Mouse (Mus musculus): Measurements from ENCODE around the gene Thra.

The Thra gene

DNA sequence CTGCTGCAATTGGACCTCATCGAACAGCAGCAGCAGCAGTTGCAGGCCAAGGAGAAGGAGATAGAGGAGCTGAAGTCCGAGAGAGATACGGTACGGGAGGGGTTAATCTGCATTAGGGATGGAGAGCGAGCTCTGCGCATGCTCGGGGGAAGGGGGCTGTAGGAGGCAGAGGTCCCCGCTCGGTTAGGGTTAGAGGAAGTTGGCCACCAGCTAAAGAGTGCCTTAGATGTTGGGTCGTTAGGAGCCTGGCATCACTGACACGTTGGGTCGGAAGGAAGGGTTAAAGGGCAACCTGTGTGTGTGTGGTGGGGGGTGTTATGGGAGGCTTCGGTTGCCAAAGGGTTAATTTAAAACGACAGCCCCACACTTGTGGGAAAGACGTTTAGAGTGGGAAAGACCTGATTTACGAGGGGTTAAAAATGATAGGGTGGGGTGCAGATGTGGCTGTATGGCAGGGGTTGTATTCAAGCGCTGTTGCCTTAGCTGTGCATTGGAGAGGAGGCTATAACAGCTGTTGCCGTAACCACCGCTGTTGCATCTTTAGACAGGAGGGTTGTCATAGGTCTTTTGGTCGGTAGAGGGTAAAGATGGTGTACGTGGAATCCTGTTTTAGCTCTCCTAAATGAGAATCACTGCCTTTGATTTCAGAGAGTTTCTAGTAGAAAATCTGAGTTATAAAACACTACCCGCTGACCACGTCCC, 56.2 kb downstream of the Thra start:
- DNase-seq: peak; percentile 84

- DNase-seq: peak; percentile 64
Observed at GRCm38 (mm10) chr11:98797306-98797705, 56.9 kb downstream of the Thra start.

DNA sequence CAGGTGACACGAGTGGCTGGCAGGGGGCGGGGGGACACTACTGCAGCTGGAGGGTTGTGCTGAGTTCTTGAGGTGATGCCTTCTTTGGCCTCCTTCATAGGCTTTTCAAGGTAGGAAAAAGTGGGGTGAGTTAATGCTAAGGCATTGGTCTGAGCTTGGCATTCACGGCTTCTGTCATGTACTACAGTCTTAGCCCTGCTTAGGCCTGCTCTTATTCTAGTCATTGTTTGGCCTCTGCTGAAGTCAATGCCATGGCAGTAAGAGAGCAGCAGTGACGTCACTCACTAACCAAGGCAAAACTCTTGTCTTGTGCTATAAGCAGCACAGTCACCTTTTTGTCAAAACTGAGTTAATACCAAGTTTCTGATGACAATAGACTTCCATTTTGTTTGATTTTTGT, 57.5 kb downstream of the Thra start:
- no peak for DNase-seq

- no peak for DNase-seq
Observed at GRCm38 (mm10) chr11:98804605-98805004, 64.2 kb downstream of the Thra start, which contains the start of gene Casc3. Gene Casc3 (plus strand): TSS chr11:98804905.

- DNase-seq: no peak
Observed at GRCm38 (mm10) chr11:98808417-98808816, 68.0 kb downstream of the Thra start.

GRCm38 (mm10) chr11:98809457-98810290, 69.2 kb downstream of the Thra start:
- DNase-seq: peak; percentile 99

DNA sequence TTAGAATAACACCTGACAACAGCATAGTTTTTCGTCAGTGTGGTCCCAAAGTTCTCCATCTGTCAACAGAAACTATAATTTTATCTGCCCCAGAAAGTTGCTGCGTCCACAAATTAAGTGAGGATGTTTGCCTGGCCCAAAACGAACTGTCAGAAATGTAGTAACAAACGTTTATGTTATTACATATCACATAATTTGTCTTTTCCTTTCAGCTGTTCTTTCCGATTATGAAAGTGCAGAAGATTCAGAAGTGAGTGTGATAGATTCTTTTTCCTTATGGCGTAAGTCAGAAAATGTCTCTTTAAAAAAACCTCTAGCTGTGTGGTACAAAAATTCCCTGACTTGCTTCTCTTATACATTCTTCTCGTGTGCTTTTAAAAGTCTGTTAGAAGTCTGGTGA, 70.2 kb downstream of the Thra start:
- no peak for DNase-seq

GRCm38 (mm10) chr11:98816706-98817239, 76.3 kb downstream of the Thra start:
- no peak for DNase-seq

Data from cerebellum, adult 9-11 months (tissue).